Mouse (Mus musculus): Measurements from ENCODE around the gene Il9r.

GRCm38 (mm10) chr11:32221951-32222409 is 21.9 kb upstream of the Il9r start, which contains the start of gene Rhbdf1:
- TF ChIP-seq TAL1 (conservative IDR thresholded peaks at IDR 0.05; ENCODE audit: low read depth, low read length) (no peak), CTCF (IDR thresholded peaks at IDR 0.05; ENCODE audit: low read depth, low read length) (no peak), GATA1 (IDR thresholded peaks at IDR 0.05; ENCODE audit: borderline replicate concordance, low read length) (no peak), POLR2AphosphoS5 (IDR thresholded peaks at IDR 0.05; ENCODE audit: insufficient replicate concordance, low read depth, low read length) (no peak), GATA2 (IDR thresholded peaks at IDR 0.05; ENCODE audit: borderline replicate concordance, low read depth, low read length) (no peak)

All from G1E (cell line).